Mouse (Mus musculus) A20 (cell line): ENCODE data around the gene Ly6g5b.

Source experiments
- DNase-seq: peaks from one replicate; pipeline ENCODE4 v3.0.0-alpha.2; 2011; ENCODE audit warnings: low read depth, low spot score

The Ly6g5b gene

DNA sequence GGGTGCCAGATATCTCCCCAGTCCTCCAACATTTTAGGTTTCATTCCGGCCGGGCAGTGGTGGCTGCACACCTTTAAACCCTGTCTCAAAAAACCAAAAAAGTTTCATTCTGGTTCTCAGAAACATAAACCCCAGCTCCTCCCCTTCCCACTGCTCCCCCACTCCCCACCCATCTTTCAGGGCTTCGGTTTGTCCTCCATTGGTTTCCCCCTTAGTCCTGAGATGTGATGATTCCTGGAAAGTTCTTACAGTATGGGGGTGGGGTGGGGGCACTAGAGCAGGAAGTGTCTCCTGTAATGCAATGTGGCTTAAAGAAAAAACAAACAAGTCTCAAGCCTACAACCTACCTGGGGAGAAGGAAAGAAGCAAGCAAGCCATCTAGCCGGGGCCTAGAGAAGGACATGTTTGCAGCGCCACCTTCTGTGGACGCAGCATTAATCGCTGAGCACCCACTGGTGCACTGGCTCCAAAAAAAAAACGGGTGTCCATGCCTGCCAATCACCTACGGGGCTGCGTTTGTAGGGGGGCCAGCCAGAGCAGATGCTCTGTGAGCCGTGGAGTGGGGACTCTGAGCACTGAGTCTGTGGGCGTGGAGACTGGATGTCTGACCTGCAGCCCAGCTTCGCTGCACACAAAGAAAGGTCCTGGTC, 9.4 kb downstream of the Ly6g5b start:
- peak; percentile 58 for DNase-seq

- no peak for DNase-seq
These were observed 10.5 kb downstream of the Ly6g5b start for GRCm38 (mm10) chr17:35104754-35105153.

DNA sequence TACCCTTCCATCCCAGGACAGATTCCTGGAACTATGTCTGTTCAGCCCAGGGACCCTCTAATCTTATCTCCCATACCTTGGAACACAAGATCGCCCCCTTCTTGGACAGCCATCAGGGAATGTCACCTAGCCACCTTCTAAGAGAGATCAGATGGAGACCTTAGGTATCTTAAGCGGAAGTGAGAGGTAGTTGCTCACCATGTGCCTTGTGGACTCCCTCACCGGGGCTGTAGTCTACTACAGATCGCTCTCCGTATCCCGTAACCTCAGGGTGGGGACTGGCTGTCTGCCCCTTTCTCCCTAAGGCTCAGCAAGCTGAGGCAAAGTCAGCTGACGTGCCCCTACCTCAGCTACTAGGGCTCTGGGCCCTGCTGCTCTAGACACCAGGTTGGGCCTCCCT, 11.1 kb downstream of the Ly6g5b start:
- DNase-seq = no peak

- DNase-seq = no peak
These were observed 12.0 kb downstream of the Ly6g5b start for GRCm38 (mm10) chr17:35103221-35103690.

DNA sequence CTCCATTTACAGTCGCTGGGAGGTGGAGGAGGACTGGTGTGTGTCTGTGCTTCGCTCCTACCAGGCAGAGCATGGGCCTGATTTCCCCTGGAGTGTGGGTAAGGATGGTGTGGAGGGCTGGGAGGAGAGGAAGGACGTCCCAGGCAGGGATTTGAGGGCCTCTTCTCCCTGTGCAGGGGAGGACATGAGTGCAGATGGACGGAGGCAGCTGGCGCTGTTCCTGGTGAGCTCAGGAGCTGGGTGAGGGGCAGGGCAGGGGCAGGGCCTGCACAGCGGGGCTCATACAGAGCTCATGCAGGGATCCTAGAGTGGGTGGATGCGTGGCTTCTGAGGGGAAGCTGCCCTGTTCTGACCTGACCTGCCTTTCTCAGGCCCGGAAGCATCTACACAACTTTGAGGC, 12.9 kb downstream of the Ly6g5b start:
- DNase-seq = no peak

- DNase-seq = no peak
These were observed 14.1 kb downstream of the Ly6g5b start for GRCm38 (mm10) chr17:35101161-35101560.

- no peak for DNase-seq
These were observed 14.9 kb downstream of the Ly6g5b start for GRCm38 (mm10) chr17:35100196-35100765.

GRCm38 (mm10) chr17:35097164-35097655, 18.0 kb downstream of the Ly6g5b start:
- no peak for DNase-seq

DNA sequence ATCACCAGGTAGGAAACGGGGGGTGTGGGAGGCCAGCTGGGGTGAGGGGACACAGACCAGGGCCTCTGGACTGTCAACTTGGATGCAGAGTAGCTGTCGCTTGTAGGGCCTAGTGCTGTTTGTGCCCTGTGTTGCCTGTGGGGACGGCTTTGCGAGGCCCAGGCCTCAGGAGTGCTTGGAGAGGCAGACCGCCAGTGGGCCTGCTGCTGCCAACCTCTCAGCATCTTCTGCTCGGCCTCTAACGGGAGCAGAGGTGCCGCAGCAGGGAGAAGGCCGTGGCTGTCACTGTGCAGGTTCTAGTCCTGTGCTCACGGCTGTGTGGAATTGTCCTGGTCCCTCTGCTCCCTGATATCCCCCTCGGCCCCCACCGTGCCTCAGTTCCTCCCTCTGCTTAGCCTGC, 18.6 kb downstream of the Ly6g5b start:
- DNase-seq = no peak

DNA sequence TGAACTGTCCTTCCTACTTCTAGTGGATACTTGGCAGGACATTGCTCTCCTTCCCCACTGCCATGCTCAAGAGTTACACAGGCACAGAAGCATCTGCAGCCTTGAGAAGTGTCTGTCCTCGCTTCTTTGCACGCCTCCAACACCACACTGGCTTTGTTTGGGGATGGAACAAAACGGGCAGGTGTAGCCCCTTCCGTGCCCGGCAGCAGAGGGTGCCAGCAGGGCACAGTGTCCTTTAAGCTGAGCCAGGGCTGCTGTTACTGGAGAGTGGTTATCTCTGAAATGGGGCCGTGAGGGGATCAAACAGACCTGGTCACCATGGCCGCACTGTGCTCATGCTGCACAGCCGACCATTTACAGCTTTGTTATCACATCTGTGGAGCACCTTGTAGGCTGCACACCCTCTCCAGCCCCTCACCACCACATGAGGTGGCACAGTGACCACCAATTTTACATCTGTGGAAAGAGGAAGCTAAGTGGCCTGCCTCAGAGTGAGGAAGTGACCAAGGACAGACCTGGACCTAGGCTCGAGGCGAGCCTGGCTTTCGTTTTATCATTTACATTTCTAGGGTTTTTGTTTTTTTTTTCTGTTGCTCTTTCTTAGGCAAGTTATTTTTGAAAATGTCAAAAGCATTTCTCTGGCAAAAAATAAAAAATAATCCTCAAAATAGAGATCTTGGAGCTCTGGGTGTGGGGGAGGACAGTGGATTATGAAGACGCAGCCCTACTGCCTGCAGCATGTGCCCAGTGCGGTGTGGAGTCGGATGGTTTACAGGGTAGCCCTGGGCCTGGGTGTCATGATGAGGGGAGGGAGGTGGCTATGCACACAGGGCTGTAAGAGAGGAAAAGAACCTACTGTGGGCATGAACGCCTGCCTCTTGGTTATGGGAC, 20.5 kb downstream of the Ly6g5b start:
- DNase-seq = no peak

DNA sequence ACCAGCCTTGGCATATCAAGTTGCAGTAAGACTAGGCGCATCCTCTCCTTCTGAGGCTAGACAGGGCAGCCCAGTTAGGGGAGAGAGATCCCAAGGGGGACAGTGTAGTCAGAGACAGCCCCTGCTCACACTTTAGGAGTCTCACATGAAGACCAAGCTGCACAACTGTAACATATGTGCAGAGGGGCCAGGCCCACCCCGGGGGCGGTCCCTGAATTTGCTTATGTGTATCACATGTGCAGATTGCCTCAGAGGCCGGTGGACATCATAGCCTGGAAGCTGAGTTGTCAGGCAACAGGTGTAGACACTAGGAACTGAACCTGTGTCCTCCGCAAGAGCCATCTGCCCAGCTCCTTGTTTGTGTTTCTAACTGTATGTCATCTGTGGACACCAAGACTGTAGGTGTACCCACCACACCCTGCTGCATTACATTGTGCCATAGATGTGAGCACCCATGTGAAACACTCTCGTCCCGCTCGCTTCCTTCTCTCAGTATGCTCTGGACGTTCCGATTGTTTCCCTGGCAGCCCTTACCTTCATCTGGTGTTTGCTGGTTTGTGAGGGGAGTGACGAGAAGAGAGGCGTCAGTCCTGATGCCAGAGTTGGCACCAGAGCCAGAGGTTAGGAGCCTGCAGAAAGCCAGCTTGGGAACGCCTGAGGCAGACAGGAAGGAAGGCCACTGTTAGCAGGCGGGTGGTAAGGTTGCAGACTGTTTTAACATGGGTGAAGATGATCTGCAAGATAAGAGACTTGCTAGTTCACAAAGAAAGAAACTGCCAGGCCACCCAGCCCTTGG, 22.6 kb downstream of the Ly6g5b start:
- DNase-seq = no peak

DNA sequence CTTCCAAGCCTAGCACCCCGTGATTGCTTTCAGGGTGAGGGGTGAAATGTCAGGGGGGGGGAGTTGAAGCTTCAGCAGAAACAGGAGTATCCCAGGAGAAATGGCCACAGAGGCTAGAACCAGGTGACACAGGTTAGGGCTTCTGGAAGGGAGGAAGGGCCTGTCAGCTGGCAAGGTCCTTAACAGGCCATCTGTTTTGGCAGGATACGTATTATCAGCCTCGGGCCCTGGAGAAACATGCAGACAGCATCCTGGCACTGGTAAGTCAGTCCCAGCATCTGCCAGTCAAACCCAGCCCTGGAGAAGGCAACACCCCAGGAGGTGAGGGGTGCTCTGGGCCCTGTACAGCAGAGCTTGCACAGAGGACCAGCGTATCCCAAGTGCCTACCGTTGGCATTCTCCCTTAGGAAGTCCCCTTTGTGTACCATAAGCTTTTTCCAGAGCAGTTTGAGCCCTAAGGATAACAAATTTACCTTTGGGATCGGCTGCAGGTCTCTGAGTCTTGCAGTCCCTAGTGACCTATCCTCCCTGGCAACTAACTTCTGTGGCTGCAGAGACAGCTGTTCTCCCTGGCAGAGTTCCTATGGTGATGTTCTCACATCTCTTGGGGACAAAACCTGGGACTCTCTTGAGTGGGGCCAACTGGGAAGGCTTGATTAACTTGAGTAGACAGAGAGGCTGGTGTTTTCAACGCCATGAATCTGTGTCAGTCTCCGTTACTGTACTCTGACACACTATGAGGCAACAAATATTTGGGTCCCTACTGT, 24.9 kb downstream of the Ly6g5b start:
- peak; percentile 23 for DNase-seq

GRCm38 (mm10) chr17:35088825-35089644, 26.2 kb downstream of the Ly6g5b start, which contains the start of gene Abhd16a:
TSS of gene Abhd16a (plus strand) at chr17:35089263.
- DNase-seq = peak; percentile 98

GRCm38 (mm10) chr17:35088151-35088550, 27.1 kb downstream of the Ly6g5b start:
- peak; percentile 45 for DNase-seq

DNA sequence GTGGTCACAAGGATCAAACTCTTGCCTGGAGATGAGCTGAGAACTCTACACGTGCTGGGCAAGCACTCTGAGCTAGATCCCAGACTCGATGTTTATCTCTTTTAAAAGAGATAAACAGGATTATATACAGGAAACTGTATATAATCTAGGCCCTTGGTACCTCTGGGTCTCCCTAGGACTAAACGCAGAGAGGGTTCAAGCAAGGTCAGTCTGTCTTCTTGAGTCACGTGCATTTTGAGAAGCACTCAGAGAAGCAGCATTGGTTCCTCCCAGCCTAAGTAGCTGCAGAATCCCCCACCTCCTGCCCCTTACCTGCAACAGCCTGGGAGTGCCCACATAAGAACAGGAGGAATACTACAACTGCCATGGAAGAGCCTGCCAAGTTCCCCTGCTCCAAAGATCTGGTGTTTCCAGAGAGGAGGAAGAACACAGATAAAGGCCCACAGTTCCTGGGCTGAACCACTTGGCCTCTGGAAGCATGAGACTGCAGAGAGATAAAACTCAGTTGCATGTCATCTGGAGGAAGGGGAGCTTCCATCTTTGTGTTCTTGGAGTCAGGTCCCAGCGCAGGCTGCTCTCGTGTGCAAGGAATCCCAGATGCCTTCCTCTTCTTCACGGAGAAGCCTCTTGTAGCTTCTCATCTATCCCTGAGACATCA, 29.9 kb downstream of the Ly6g5b start, which contains the start of gene Ly6g6f:
Gene Ly6g6f (minus strand): TSS at position 403 of the 658 bp plus-strand sequence.
- no peak for DNase-seq

DNA sequence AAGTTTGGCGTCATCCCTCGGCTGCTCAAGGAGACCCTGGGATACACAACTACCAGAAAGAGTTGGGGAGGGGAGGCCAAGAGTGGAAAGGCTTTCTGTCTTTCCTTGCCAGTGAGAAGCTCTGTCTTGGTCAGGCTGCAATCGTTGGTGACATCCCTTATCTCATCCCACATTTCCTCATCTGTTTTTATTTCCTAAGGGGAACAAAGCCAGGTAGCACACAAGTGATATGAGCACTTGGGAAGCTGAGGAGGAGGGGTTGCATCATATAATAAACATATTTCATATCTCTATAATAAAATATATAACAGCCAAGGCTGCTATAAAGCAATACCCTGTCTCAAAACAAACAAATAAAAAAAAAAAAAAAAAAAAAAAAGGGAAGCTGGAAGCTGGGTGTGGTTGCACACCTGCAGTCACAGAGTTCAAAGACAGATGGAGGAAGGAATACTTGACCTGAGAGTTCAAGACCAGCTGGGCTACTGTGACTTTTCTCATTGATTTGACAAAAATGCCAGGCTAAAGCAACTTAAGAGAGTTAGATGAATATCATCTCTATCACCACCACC, 31.2 kb downstream of the Ly6g5b start:
- peak; percentile 11 for DNase-seq

GRCm38 (mm10) chr17:35082841-35083576, 32.2 kb downstream of the Ly6g5b start:
- no peak for DNase-seq

DNA sequence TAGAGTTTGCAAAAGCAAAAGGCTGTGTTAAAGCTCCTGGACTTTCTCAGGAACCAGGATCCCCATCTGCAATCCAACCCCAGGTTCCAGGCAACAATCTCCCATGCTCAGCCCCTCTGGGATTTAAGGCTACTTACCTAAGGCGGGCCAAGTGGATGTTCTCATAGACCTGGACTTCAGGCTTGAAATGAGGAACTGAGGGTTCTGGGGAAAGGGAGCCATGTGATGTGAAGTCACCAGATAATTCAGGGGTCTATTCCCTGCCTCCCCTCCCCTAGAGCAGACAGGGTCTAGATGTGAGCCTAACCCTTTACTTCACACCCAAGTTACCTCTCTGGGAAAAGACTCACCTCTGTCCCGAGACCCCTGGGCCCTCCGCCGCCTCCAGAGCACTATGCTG, 34.5 kb downstream of the Ly6g5b start:
- no peak for DNase-seq
